Mouse (Mus musculus): Measurements from ENCODE around the gene Prrg4.
"Not testable (repeated sequence)": the region's sequence is repeated elsewhere in the genome, so short reads cannot be mapped to it uniquely, and the experiment has no call there.

Prrg4 gene

DNA sequence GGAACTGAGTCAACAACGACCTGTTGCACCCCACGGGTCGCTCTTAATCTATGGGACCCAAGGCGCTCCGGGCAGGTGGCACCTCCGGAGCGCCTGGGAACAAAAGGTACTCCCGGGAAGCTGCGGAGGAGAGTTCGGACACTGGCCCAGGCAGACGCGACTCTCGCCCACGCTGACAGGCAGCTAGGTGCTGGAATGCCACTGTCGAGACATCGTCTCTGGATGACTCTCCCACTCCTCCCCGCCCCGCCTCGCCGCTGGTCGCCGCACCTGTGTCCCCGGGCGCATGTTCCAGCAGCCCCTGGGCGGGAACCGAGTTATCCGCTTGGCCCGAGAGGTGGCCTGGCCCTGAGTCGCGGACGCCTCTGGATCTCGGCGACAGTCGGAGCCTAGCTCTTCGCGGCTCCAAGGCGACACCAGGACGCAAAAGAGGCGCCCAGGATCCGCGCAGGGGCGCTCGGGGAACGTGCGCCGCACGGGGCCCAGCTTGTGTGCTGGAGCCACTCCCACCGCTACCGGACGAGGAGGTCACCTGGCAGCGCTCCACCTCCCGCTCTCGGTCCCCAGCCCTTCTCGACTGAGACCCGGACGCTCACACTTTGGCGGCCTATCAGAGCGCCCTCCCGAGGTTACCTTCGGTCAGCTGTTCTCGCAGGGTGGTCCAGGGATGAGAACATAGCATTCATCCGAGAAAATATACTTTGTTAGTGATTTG, at the start of gene Prrg4:
Gene Prrg4 (minus strand): TSS at position 601 of the 715 bp plus-strand sequence.
- peak; percentile 19 for DNase-seq (ENCODE audit: low spot score in 2 of 2)

- peak; percentile 36 to 70 for DNase-seq (ENCODE audit: low spot score in 2 of 2)
Measured at GRCm38 (mm10) chr2:104887882-104888566, 38.3 kb upstream of the Prrg4 start.

GRCm38 (mm10) chr2:104887331-104887730, 37.7 kb upstream of the Prrg4 start:
- not testable (repeated sequence) for DNase-seq (ENCODE audit: low spot score in 2 of 2)

DNA sequence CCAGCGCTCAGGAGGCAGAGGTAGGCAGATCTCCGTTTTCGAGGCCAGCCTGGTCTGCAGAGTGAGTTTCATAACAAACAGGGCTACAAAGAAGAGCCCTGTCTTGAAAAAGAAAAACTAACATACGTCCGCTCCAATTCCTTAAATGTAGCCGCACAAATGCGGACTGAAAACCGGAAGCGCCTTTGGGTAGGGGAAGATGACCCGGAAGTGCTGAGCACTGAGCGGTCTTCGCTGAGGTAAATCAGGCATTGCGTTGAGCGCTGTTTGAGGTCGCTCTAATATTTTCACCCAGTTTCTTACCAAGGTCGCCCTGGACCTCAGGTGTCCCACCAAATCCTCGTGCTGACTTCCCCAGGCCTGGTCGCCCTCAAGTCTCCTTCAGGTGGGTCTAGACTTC, 36.4 kb upstream of the Prrg4 start:
- no peak for DNase-seq (ENCODE audit: low spot score in 2 of 2)

DNA sequence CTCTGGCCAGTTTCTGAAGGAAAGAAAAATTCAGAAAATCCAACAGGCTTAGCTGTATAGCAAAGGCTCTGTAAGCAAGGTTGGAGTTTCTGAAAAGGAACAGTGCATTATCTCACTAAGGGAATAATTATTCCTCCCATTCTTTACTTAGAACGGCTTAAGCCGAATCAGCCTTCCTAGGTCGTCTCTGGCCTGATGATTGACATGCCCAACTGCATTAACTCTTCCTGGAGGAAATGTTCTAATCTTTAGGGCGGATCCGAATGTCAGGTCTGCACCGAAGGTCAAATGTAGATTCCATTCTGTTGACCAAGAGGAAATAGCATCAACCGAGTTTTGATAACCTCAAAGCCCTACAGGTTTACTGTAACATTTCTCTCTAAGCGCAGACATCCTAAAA, 29.1 kb upstream of the Prrg4 start:
- no peak for DNase-seq (ENCODE audit: low spot score in 2 of 2)

DNA sequence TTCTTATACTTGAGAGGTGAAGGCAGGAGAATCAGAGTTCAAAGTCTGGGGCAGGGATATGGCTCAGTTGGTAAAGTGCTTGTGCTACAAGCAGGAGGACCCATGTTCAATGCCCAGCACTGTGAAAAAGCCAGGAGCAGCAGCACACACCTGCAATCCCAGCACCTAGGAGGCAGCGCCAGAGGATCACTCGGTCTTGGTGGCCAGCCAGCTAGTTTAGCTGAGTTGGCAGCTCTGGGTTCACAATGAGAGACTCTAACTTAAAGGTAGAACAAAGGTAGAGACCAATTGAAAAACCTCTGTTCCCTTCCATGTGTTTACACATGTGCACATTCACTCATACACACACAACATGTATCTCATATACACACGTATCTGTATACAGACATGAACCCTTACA, 19.4 kb upstream of the Prrg4 start:
- no peak for DNase-seq (ENCODE audit: low spot score in 2 of 2)

DNA sequence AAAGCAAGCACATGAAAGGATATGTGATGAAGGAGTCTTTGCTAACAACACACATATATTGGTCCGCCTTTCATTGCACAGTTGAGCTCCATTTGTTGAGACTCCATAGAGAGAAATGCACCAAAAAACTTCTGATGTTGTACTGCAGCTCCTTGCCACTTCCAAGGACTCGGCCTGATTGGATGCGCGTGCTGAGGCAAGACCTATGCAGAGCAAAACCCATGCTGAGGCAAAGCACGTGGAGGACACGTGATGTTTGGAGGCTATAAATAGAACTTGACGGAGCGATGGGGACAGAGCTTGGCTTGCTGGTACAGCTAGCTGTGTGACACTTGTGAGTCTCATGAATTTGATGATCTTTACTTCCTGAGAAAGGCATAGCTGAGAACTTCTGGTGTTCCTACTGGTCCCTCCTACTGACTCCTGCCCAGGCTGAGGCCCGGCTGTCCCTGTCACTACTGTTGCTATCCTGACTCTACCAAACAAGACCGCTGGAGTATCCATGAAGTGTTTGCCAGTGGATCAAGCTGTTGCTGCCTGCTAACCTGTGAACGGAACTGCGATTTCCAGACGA, 17.7 kb upstream of the Prrg4 start, which contains the start of gene Ccdc73:
Gene Ccdc73 (plus strand): TSS at position 524 of the 574 bp plus-strand sequence.
- no peak for DNase-seq (ENCODE audit: low spot score in 2 of 2)

DNA sequence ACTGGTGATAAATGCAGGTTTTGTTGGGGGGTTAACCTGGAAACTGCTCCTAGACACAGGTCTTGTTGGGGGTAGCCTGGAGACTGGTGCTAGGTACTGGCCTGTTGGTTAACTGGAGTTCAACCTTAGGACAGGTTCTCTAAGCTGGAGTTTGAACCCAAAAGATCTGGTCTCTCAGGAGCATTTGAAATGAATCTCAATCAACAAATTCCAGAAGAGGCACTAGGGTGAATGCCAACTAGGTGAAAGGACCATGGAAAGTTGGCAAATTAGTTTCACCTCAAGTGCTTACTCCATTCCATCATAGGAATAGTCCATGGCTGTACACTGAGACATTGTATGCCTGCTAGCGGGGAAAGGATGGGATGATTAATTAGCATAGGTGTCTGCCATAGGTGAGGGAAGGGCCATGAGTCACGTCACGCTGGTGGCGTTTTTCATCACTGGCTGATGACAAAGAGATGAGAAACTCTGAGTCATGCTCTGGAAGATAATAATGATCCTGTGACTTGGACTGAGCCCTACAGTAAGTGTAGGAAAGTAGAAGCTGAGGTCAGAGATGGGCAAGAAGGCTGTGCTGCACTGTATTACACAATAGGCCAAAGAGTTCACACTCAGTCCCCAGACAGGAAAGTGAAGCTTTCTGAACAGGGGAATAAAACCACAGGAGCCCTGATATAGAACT, 14.6 kb upstream of the Prrg4 start:
- no peak for DNase-seq (ENCODE audit: low spot score in 2 of 2)

- DNase-seq (ENCODE audit: low spot score in 2 of 2) = no peak
Measured at GRCm38 (mm10) chr2:104860426-104860825, 10.8 kb upstream of the Prrg4 start.

DNA sequence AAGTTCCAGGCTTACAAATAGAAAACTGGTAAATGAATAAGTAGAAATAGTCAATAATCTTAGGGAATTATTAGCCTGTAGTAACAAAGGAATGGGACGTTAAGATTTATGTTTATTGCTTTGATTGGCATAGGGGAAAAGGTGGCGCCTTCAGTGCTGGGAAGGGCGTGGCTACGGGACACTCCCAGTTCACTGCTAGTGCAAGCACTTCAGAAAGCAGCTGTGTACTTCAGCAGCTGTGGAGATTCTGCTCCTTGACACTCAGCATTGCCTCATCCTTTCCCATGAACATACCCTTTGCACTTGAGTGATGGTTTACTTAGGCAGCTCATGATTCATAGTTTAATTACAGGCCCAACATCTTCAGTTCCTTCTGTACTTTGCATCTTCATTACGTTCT, 9.4 kb upstream of the Prrg4 start:
- DNase-seq (ENCODE audit: low spot score in 2 of 2) = no peak

DNA sequence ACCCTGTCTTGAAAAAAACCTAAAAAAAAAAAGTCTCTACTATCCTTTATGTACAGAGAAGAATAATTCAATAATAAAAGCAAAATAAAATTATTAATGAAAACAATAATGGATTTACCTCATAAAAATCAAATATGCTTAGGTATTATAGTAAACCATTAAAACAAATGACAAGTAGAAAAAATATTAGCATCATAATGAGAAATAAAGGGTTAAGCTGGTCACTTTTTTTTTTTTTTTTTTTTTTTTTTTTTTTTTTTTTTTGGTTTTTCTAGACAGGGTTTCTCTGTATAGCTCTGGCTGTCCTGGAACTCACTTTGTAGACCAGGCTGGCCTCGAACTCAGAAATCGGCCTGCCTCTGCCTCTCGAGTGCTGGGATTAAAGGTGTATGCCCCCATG, 8.4 kb upstream of the Prrg4 start:
- DNase-seq (ENCODE audit: low spot score in 2 of 2) = not testable (repeated sequence)

DNA sequence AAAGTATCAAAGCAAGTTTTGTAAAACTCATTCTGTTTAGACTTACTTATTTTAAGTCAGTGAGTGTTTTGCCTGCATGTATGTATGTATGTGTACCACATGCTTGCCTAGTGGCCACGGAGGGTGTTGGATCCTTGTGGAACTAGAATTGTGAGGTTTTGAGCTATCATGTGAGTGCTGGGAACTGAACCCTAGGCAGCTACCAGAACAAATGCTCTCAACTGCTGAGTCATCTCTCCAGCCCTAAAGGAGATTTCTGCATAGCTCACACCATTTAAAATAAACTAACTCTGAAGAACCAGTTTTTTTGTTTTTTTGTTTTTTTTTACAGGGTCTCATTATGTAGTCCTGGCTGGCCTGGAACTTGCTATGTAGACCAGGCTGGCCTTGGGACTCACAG, 6.5 kb upstream of the Prrg4 start:
- no peak for DNase-seq (ENCODE audit: low spot score in 2 of 2)

- DNase-seq (ENCODE audit: low spot score in 2 of 2) = no peak
Measured at GRCm38 (mm10) chr2:104855732-104856131, 6.1 kb upstream of the Prrg4 start.

DNA sequence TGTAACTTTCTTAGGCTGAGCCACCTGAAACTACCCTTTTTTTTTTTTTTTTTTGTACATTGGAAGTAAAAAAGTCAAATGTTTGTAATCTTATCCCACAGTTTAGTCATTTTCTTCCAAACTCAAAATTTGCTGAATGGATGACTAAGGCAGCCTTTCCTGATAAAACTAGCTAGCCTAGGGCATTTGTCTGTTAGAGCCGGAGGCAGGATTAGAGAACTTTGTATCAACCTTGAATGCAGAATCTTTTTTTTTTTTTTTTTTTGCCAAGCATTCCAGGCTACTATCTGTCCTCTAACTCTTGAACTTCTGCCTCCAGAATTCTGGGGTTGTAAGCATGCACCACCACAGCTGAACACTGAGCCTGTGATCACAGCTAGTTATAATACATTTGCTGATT, 5.2 kb upstream of the Prrg4 start:
- DNase-seq (ENCODE audit: low spot score in 2 of 2) = no peak

DNA sequence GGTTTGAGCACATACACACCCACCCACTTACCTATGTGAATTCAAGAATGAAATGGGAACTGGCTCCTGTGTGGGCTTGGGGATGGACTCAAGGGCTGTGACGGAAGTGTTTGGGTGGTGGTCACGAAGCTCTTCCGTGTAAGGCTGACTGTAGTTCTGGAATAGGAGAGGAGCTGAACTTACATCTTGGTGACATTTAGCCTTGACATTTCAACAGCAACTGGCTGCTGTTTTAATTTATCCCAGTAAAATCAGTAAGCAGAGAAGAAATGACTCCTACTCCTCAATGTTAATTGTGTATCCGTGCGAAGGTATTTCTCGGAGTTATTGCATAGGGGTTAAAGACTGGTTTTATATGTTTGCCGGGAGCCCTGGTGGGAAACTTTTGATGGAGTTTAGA, 2.9 kb upstream of the Prrg4 start:
- no peak for DNase-seq (ENCODE audit: low spot score in 2 of 2)

DNA sequence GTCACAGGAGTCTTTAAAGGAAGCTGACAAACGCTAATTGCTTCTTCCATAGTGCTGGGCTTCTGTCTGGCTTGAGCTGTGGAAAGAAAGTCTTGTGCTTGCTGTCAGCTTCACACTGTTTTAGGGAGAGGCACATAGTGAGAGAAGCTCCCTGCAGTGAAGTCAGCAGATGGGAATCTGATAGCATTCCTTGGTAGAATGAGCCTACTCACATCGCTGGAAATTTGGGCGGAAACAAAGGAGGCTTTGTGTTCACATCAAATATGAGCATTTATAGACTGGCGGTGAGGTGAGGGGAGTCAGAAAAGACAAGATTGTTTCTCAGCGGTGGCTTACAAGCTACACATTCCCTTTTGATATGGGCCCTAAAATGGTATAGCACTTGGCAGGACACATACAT, 2.0 kb upstream of the Prrg4 start:
- no peak for DNase-seq (ENCODE audit: low spot score in 2 of 2)

DNA sequence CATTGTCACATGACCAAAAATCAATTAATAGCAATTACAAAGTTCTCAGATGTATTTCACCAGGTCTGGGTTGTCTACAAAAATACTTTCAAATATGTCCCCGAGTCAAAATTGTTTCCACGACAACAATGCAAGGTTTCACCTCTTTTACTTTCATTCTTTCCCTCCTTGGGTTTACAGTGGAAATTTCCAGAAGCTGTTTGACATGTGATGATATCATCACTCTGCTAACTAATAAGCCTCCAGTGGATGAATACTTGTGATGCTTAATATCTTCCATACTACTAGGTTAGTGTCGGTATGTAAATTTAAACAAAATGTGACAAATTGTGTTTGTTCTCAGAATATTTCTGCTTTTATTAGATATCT, 299 bp upstream of the Prrg4 start:
- DNase-seq (ENCODE audit: low spot score in 2 of 2) = no peak

DNA sequence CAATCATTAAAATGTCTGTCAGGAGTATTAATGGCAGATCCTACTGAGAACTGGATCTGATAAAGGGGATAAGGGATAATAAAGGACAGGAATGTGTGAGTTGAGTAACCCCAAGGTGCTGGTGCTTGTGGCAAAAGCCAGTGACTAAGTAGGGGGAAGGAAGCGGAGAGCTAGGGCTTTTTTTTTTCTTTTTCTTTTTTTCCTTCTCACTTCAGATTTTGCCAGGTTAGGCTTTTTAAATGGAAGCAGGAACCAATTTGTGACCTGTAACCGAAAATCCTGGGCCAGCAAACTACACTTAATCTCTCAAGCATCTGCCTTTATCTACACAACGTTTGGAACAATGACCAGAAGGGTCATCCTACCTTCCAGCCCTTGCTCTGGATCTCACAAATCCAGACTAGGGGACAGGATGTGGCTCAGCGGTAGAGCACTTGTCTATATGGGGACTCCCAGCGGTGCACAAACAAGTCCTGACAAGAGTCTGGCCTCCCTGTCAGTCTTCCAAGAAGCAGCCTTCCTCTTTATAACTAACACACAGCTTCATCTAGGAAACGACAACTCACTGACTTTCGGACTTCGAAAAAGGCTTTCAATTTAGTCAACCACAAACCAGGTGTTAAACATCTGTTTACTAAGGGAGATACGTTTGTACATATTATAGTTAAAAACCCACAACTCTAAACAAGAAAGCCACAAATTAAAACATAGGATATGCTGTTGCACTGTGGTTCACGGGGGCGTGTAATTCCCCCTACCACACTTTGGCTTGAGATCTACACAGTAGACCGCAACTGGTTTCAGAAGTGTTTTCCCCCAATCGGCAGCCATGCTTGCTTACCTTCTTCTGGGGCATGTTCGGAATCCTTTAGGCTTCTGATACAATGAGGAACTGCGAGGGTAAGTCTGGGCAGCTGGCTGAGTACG, 1.2 kb downstream of the Prrg4 start:
- DNase-seq (ENCODE audit: low spot score in 2 of 2) = no peak

- no peak for DNase-seq (ENCODE audit: low spot score in 2 of 2)
Measured at GRCm38 (mm10) chr2:104847645-104848044, 2.0 kb downstream of the Prrg4 start.

GRCm38 (mm10) chr2:104846638-104847414, 2.9 kb downstream of the Prrg4 start:
- no peak for DNase-seq (ENCODE audit: low spot score in 2 of 2)

DNA sequence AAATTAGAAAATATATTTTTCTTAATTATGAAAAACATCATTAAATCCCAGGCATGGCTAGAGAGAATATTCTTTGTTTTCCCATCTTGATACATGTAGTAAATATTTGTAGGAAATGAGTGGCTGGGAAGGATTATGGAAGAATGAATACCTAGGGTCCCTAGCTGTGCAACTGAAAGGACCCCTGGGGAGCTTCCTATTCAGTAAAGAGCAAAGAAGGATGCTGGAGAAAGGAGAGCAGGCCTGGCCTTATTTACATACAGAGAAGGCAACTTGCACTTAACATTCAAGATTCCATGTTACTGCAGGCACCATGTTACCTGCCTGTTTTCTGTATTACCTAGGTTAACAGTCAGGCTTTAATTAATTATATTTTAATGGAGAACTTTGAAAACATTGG, 7.1 kb downstream of the Prrg4 start:
- DNase-seq (ENCODE audit: low spot score in 2 of 2) = no peak

Data from frontal cortex, postnatal 10 days (tissue).